Mouse (Mus musculus) layer of hippocampus, postnatal 10 days (tissue): ENCODE results near the gene Hsd17b1. TPM values are rescaled to one million over a fixed set of nuclear protein-coding genes. Genes with fewer than 3 reads are reported as not detected.
"Not testable (repeated sequence)": the region's sequence is repeated elsewhere in the genome, so short reads cannot be mapped to it uniquely, and the experiment has no call there.

Experiments
- DNase-seq, 2 experiments: peaks; one replicate each; pipeline ENCODE4 v3.0.0; 2021; ENCODE audit warnings: low spot score in 2 of 2
- total RNA-seq, 2 experiments: library from RNA; stranded (reverse); gene quantifications; 2 replicates each; pipeline ENCODE4 v1.2.3; 2021

Hsd17b1 gene
- total RNA-seq, 2 experiments from 2014 or later: 0.33 to 0.37 TPM

DNA sequence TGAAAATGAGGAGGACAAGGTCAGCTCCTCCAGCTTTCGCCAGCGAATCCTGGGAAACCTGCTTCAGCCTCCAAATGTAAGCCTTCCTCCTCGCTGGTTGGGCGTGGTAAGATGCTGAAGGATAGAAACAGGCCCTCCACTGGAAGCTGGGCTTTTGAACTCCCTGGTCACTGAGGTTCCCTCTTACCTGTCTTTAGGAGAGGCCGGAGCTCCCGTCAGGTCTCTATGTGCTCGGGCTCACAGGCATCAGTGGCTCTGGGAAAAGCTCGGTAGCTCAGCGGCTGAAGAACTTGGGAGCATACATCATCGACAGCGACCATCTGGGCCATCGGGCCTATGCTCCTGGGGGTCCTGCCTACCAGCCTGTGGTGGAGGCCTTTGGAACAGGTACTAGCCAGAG, 6.6 kb downstream of the Hsd17b1 start:
- no peak for DNase-seq

DNA sequence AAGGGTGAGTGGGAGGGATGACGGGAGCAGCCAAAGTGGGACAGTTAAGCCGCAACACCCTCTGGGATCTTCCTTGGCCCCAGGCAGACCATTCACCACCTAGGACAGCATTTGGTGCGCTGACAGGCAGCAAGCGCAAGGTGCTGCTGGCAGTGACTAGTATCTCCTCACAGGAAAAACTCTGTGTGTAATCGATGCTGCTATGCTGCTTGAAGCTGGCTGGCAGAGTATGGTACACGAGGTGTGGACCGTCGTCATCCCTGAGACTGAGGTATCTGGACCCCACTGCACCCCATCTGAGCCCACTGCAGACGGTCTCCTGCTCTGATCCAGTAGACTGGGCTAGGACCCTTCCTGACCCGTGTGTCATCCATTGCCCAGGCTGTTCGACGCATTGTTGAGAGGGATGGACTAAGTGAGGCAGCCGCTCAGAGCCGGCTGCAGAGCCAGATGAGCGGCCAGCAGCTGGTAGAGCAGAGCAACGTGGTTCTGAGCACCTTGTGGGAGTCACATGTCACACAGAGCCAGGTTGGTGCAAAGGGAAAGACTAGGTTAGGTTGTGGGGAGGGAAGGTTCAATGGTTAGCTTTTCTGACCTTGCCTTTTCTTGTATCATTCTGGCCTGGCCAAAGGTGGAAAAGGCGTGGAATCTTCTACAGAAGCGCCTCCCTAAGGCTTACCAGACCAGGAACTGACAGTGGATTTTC, 7.6 kb downstream of the Hsd17b1 start:
- DNase-seq: no peak

DNA sequence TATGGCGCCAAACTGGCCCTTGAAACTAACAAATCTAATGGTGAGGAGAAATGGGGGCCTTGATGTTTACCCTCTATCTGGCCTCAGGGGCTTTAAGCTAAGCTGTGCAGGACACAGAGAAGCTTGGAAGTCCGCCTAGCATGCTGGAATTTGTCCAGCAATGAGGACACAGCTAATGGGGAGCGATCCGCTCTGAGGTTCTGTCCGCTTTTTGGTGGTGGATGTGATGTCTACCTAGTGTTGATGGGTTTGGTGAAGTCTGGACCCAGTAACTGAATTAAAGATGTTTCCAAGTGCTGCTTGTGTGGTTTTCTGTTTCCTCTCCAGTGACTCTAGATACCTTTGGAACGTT, 8.1 kb downstream of the Hsd17b1 start:
- DNase-seq: no peak

DNA sequence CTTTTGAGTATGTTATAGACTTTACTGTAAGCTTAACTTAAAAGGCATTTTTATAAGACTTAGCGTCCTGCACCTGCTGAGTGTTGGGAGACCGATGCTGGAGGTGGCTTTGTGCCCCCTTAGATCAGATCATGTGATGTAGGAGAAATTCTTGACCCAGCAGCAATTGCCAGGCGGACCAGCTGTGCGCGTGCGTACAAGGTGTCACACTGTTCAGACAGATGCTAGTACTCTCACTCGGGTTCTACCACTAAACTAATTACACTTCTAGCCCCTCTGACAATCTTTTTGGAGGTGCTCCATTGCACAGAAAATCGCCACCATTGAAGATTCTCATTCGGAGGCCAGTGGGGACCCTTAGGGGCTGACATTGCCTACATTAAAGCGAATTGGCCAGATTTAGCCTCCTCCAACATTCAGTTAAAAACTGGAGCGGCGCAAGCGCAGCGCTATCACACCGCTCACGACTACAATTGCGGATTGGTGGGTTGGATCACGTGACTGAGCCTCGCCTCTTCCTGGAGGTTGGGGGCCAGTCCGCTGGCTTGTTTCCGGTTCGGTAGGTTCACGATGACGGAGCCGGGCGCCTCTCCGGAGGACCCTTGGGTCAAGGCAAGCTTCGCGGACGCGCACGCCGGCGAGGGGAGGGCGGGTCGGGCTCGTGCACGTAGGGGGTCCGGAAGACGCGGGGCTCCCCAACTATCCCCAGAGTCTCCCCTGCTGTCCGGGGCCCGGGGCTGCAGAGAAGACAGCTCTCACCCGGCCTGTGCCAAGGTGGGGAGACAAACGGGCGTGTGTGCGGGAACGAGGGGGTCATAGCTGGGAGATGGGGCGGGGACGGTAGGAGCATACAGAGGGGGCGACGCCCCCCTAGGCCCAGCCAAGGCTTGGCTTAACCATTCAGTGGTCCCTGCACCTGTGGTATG, 8.8 kb downstream of the Hsd17b1 start, which contains the start of gene Mlx:
Gene Mlx (plus strand): TSS at position 522 of the 926 bp plus-strand sequence.
- DNase-seq: peak; percentile 87 to 91

DNA sequence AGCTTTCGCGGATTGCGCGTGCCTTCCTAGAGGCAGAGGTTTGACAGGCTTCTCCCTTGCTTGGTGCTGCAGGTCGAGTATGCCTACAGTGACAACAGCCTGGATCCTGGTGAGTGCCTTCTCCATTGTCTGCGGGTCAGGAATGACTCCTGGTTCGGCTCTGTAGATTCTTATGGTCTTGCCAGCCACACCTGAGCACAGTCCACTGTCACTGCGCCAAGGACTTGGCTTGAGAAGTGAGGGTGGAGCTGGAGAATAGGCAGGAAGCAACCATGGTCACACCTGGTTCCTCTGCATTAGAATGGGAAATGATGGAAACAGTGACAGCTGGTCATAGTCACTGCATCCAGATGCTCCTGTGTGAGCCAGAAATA, 9.5 kb downstream of the Hsd17b1 start:
- DNase-seq: no peak

DNA sequence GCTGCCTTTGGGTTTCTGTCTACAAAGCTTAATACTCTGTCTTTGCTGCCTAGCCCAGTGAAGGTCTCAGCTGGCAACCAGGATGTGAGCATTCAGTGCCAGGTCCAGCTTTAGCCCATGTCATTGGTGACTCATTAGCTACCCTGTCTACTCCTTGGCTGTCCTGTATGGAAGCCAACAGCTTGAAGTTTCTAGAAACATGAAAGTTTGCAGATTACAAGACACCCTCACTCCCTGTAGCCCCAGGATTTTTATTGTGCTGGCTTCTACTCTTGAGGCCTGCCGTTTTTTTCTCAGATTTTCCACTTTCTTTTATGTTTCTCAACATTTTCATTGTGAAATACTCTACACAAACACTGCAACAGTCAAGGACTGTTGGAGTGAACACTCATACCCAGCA, 11.7 kb downstream of the Hsd17b1 start:
- no peak for DNase-seq

DNA sequence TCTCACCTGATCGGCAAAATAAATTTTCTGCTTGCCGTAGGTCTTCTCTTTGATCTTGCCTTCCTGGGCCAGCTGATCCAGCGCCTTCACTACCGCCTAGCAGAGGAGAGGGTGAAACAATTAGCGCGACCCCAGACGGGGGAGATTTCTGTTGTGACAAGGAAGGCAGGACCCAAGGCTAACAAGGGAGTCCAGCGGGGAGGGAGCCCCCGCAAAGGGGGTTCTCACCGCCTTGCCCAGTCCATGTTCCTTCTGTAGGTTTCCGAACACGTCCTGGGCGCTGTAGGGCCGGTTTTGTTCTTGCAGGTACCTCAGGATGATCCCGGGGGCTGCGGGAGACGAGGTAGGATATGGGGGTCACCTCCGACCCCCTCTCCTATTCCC, 16.7 kb downstream of the Hsd17b1 start:
- DNase-seq: no peak

DNA sequence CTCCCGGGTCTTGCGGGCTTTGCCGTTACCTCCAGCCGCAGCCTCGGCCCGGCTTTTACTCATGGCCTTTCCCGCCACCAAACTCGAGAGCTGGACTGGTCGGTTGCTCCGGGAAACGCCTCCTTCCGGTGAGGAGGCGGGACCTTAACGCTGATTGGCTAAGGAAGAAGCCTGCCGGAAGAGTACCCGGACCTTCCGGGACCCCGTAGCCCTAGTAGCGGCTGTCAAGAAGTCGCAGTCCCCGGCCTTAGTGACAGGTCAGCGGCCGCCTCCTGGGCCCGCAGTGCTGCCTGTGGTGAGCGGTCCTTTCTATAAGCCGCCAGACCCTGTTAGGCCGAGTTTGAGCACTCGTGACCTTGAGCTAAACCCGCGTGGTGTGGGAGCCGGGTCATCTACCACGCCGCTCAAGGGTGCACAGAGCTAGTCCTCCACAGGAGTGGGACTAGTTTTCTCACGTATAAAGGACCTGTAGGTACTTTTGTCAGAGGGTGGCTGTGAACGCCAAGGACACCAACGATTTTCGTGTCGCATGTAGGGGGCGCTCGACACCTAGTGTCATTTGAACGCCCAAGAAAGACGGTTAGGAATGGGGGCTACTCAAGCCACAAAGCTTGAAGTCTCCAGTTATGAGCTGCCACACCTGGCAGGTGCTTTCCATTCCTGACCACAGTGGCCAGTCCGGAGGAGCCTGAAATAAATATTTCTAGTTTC, 17.3 kb downstream of the Hsd17b1 start, which contains the start of gene Psmc3ip:
Gene Psmc3ip (minus strand): TSS at position 123 of the 711 bp plus-strand sequence.
- peak; percentile 92 to 94 for DNase-seq

DNA sequence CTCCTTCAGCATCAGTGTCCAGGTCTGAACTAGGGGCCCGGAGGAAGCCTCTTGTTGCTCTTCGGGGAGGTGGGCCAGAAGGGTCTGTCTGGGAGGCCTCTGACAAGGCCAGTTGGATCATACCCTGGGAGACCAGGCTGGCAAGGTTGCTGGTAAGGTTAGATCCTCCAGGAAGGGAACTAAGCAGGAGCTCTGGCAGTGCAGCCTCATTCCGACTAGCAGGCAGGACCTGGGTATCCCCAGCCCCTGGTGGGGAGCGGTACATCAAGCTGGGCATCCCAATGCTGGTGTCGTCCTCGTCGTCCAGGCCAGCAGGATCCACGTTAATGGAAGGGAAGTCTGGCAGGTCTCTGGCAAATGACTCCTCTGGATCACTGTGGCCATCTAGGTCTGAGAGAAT, 20.0 kb downstream of the Hsd17b1 start:
- no peak for DNase-seq

DNA sequence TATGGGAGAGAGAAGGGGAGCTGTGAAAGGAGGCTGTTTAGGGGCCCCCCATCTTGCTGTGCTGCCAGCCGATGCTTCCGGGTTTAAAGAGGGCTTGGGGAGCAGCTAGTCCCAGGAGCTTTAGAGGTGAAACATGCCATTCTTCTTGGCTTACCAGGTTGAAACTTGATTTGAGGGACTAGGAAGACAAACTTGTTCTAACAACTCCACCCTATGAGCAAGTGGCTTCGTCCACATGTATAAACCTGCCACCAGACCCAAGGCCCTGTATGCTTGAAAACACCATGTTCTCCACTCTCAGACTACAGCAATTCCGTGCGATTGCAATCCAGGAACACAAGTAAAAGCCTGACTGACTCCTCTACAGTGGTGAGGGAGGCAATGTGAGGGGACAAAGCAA, 24.8 kb downstream of the Hsd17b1 start:
- DNase-seq: no peak

DNA sequence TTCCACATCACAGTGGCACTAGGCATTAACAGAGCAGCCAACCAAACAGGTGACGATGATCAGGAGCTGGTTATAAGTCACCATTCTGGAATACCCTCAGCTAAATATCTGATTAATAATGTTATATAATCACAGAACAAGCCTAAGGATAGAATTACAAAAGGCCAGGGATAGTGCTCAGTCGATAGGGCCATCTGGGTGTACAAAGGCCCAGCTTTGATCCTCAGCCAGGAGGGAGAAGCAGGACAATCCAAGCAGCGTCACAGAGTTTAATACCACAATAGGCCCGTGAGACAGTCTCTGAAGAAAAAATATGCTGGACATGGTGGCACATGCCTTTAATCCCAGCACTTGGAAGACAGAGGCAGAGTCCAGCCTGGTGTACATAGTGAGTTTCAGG, 31.1 kb downstream of the Hsd17b1 start:
- DNase-seq: no peak

DNA sequence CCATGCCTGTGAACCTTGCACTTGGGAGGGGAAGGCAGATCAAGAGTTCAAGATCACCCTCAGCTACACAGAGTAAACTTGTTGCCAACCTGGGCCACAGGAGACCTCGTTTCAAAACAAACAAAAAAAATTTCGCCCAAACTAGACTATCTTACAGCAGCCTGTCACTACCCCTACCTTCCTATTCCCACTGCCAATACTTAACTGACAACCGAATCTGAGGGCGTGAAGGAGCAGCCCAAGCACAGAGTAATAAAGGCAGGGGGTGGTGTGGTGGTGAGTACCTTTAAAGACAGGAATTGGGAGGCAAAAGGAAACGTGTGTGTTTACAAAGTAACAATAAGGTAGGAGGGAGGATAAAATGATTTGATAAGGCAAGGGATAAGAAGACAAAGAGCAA, 32.5 kb downstream of the Hsd17b1 start:
- no peak for DNase-seq

DNA sequence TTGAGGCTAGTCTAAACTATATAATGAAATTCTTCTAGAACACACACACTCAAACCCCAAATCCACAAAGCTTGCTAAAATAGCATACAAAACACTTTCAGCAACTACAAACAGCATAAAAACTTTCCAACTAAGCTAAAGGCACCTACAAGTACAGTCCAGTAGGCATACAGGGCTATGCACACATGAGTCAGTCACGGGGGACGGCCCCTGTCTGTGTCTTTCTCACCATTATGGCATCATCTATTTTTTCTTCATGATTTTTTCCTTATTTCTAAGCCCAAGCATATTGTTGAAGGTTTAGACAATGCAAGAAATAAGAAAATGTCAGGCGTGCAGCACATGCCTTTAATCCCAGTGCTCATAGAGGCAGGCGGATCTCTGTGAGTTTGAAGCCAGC, 33.0 kb downstream of the Hsd17b1 start:
- no peak for DNase-seq

DNA sequence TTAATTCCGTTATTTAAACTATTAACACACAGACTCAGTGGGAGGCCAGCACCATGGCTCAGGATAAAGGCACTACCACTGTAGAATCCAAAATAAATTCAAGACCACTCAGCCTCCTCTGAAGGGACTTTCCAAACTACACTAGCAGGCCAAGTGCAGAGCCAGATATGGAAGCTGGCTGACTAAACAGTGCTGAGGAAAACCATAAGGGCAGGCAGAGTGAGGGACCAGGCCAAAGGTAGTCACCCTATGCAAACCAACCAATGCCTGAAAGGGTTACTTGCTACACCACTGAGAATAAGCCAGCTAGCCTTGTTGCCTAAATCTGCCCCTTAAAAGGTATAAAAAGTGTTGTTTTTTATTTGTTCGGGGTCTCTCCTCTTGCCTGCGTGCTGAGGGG, 34.0 kb downstream of the Hsd17b1 start:
- DNase-seq: no peak

DNA sequence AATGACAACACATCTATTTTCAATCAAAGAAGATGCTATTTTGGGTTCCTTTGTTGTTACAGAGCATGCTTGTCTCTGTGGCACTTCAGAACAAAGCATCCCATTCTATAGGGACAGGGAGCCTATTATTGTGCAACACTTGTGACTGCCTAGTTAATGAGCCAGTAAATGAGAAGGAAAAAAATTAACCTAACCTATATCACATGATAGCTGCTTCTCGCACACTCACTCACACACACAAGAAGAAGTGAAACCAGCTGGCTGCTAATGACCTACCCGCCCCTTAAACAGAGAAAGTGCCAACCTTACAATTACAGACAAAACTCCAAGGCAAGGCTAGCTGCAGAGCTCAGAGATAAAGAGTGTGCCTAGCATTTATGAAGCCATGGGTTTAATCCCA, 37.4 kb downstream of the Hsd17b1 start:
- DNase-seq: no peak

DNA sequence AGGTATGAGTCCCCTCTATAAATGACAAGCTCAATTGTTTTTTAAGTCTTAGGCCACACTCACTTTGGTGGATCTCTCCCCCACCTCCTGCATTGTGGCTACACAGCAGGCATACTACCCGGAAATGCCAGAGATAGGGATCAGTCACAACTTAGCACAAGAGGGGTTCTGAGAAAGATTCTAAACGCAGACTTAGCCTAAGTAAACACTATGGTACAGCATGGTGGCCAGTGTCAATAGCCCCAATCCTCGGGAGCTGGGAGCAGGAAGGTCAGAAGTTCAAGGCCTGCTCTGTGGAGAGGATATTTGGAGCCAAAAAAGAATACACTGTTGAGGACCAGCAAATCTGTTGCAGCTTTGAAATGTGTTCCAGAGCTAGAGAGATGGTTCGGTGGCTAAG, 39.9 kb downstream of the Hsd17b1 start:
- no peak for DNase-seq

DNA sequence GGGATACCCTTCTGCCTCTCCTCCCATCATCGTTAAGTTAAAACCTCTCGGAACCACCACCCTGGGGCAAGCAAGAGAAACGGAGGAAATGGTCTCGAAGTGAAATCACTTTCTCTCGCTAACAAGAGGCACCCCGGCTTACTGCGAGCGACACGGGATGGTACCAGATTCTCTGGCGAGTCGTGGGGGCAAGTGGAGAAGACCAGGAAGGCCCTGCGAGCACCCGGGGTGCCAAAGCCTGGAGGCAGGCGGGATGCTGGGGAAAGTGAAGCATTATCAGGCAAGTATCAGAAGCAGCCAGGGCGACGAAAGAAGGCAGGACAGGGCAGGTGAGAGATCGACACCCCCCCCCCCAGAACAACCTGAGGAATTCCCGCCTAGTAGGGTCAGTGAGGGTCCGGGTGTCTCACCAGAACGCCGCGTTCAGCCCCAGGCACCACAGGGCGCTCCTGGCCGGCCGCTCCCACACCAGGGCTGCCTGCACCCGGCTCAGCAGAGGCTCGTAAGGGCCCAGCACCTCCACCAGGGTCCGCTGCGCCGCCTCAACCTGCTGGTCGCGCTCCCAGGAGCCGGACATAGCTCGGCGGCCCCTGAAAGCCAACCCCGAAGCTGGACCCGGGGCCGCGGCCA, 41.0 kb downstream of the Hsd17b1 start:
- DNase-seq: peak in 1 of 2 experiments; percentile 15

DNA sequence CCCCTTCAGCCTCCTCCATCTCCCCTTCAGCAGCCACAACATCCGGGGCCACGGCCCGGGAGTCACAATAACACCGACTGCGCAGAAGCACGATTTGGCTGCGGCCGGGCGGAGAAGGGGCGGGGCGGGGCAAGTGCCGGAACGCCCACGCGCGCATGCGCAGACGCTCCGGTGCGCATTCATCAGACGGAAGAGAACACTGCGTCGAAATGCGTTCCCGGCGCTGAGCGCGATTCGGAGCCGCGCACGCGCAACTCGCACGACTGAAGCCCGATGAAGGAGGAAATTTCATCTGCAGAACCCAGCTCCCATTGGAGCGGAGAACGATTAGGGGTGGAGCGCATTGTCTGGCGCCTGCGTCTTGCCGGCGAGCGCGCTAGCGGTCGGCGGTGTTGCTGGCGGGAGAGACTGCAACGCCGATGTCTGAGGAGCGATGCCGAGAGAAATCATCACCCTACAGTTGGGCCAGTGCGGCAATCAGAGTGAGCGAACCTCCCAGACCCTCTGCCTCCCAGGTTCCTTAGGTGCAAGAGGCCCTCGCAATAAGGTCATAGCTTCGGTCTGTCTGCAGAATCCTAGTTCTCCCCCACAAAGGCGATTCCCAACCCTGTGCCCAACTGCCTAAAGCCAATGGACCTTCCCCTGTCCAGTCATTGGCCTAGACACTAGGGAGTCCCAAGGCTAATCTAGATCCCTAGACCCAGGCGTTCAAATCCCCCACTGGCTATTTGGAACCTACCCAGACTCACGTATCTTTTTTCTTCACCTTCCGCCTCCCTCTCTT, 41.7 kb downstream of the Hsd17b1 start, which contains the start of the genes Retreg3 and Tubg1:
Gene Retreg3 (minus strand): TSS at position 133 of the 784 bp plus-strand sequence.
Gene Tubg1 (plus strand): TSS at position 178 of the 784 bp plus-strand sequence.
- DNase-seq: peak; percentile 99 to 100

DNA sequence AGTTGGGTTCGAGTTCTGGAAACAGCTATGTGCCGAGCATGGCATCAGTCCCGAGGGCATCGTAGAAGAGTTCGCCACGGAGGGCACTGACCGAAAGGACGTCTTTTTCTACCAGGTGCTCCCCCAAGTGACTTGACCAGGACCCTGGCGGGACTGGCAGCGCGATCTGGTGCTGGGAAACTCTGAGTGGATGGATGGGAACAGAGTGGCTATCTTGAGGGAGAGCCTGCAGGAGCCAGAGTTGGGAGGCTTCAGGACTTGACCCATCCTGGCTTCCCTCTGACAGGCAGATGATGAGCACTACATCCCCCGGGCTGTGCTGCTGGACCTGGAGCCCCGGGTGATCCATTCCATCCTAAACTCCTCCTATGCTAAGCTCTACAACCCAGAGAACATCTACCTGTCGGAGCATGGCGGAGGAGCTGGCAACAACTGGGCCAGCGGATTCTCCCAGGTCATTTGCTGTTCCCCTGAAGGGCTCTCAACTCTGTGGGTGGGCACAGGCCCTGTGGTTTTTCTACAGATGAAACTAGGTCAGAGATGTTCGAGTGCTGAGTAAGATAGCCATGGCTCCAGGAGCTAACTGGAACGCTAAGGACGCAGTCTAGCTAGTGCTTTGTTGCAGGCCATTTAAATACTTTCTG, 42.5 kb downstream of the Hsd17b1 start:
- no peak for DNase-seq

DNA sequence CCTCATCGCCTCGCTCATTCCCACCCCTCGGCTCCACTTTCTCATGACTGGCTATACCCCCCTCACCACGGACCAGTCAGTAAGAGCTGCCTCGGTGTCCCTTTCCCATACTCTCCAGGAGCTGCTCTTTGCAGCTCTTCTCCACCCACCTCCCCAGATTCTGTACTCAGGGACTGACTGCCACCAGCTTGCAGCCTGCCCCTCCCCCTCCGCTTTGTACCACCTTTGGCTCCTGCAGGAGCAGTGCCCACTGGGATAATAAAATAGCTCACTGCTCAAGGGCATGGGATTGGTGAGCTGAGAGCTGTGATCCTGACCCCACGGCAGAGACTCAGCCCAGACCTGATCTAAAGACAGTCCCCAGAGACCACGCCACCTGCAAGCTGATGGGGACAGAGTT, 46.3 kb downstream of the Hsd17b1 start:
- not testable (repeated sequence) for DNase-seq
